Mouse (Mus musculus) embryonic stem cell, embryonic (primary cell): ENCODE data around the gene Hyls1.

Experiments used
- CTCF ChIA-PET, 4 experiments: fragments of 300-600 bp in 2 of 4; fragments of 350-600 bp in 2 of 4; sonication (Branson Sonifier 250); formaldehyde crosslinking; loops; one replicate each; lab custom pipeline; 2022; ENCODE audit warnings: inconsistent platforms in 2 of 4; lab: Charles Lee
- POLR2A ChIA-PET, 4 experiments: fragments of 300-600 bp in 2 of 4; fragments of 350-600 bp in 2 of 4; sonication (Branson Sonifier 250); formaldehyde crosslinking; loops; one replicate each; lab custom pipeline; 2022; ENCODE audit warnings: antibody characterized with exemption in 4 of 4, inconsistent platforms in 1 of 4; lab: Charles Lee

The Hyls1 gene

DNA sequence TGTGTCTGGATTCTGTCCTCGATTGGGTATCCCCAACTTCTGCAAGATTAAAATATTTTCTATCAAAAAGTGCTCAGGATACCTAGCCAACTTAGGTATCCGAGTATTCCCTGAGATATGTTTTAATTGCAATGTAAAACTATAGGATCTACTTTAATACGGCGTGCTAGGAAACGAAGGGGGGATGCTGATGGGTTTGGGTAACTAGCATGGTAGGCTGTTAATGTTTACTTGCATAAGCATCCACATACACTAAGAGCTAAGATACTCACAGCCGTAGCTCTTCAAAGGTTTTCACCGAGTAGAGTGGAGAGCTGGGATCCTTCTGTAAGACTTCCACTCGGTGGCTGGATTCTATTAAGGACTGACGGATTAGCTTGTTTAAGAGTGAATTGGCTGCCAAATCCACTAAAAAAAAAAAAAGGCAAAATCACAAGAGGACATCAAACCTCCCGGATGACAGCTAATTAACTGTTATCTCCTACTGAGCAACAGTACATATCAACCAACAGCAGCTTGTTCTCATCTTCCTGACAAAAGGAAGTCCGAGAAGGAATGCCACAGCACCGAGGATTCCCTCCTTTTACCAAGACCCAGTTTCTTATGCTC is 13.6 kb downstream of the Hyls1 start:
- POLR2A ChIA-PET, result interaction anchor here in 3 of 4 experiments (0.7 to 1.0 kb wide), 5 partner anchors 14 to 1169 kb away, joined by 3 to 6 read pairs (median 4); partner anchors contain the start of genes Hyls1 (in 2 of the 3), Pate2 (in 2 of the 3), Fam118b (in 1 of the 3) and Rpusd4 (in 1 of the 3)
- CTCF ChIA-PET, result no interaction called here

DNA sequence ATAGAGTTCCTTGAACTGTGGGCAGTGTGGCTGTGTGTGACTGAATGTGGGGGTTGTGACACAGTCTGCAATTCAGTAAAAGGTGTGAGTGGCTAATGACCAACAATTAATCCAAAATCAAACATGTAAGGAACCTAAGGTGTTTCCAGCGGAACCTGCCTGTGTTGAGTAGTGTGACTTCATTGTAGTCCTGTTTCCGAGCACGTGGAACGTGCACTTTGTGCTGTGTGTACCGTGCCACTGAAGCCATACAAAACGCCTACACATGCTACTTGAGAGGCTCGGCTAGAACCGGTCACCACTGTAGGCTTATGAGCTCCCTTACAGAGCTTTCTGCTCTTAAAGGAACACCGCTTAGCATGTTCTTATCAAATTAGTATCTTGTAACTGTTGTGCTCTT is 21.7 kb downstream of the Hyls1 start:
- CTCF ChIA-PET, result no interaction called here
- POLR2A ChIA-PET, result interaction anchor here in 1 of 4 experiments (1.0 kb wide), 1 partner anchor 12 kb away, joined by 6 read pairs; no protein-coding TSS in a partner anchor

- POLR2A ChIA-PET, result interaction anchor here in 2 of 4 experiments (1.3 to 2.3 kb wide), 2 partner anchors 13 to 23 kb away, joined by 4 to 6 read pairs; partner anchors contain the start of genes Hyls1 (in 1 of the 2) and Pate2 (in 1 of the 2)
These were observed 23.5 kb downstream of the Hyls1 start for GRCm38 (mm10) chr9:35546745-35547144.

DNA sequence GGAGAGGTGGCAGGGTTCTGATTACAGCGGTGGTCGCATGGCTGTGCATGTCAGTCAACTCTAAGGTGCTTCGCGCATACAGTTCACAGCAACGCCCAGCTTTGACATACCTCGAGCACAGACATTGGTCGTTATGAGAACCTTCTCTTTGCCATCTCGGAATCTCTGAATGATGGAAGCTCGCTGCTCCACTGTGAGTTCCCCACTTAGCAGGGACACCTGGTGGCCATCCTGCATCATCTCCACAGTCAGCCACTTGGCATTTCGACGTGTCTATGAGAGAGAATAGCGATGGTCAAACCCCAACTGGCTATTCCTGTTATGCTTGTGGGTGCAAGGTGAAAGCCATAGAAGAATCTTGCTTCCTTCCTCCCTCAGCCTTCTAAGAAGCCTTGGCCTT is 24.5 kb downstream of the Hyls1 start:
- CTCF ChIA-PET, result interaction anchor here in 3 of 4 experiments (0.5 to 1.9 kb wide), 5 partner anchors 11 to 263 kb away, joined by 3 to 9 read pairs (median 3); no protein-coding TSS in a partner anchor
- POLR2A ChIA-PET, result interaction anchor here in 2 of 4 experiments (1.0 to 2.3 kb wide), 3 partner anchors 14 to 25 kb away, joined by 3 to 6 read pairs (median 4); partner anchors contain the start of genes Hyls1 (in 2 of the 2) and Pate2 (in 2 of the 2)

More at GRCm38 (mm10) chr9:35546745-35547144, 23.5 kb downstream of the Hyls1 start:
- CTCF ChIA-PET, result interaction anchor here in 1 of 4 experiments (1.9 kb wide), 1 partner anchor 12 kb away, joined by 9 read pairs; no protein-coding TSS in a partner anchor

GRCm38 (mm10) chr9:35544666-35545065 is 25.5 kb downstream of the Hyls1 start:
- ChIA-PET CTCF (interaction anchor here in 2 of 4 experiments (1.1 to 1.4 kb wide), 2 partner anchors 10 to 262 kb away, joined by 3 read pairs; no protein-coding TSS in a partner anchor), POLR2A (interaction anchor here in 1 of 4 experiments (1.3 kb wide), 1 partner anchor 262 kb away, joined by 3 read pairs; no protein-coding TSS in a partner anchor)

GRCm38 (mm10) chr9:35543099-35543860 is 26.9 kb downstream of the Hyls1 start:
- ChIA-PET CTCF (interaction anchor here in 3 of 4 experiments (0.6 to 1.8 kb wide), 6 partner anchors 8 to 319 kb away, joined by 3 to 6 read pairs (median 3); no protein-coding TSS in a partner anchor), POLR2A (interaction anchor here in 1 of 4 experiments (1.3 to 1.5 kb wide), 2 partner anchors 15 to 16 kb away, joined by 4 to 5 read pairs; partner anchors contain the start of genes Ddx25 and Pus3)

DNA sequence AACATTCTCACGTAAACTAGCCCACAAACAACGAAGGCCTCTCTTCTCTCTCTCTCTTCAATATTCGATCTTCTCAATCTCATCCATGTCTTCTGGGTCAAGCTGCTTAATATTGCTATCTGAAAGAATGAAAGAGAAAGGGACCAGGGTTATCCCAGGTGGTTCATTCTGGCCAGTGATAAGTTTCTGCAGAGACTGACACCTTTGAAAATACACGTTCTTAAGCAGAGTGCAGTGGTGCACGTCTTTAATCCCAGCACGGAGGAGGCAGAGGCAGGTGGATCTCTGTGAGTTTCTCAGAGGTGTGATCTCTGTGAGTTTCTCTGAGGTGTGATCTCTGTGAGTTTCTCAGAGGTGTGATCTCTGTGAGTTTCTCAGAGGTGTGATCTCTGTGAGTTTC is 28.3 kb downstream of the Hyls1 start:
- ChIA-PET POLR2A (interaction anchor here in 2 of 4 experiments (0.6 to 1.7 kb wide), 5 partner anchors 12 to 260 kb away, joined by 3 to 4 read pairs (median 3); no protein-coding TSS in a partner anchor), CTCF (interaction anchor here in 3 of 4 experiments (0.6 to 2.9 kb wide), 28 partner anchors 10 to 680 kb away, joined by 3 to 43 read pairs (median 4); partner anchors contain the start of genes Srpr (in 3 of the 3) and Tirap (in 3 of the 3))

- ChIA-PET CTCF (interaction anchor here (0.6 to 2.9 kb wide), 45 partner anchors 10 to 1671 kb away, joined by 3 to 43 read pairs (median 4); partner anchors contain the start of genes Srpr (in 3 of the 4), Tirap (in 3 of the 4), Fam118b (in 1 of the 4) and Rpusd4 (in 1 of the 4)), POLR2A (interaction anchor here in 3 of 4 experiments (0.6 to 1.7 kb wide), 7 partner anchors 13 to 259 kb away, joined by 3 to 4 read pairs (median 3); no protein-coding TSS in a partner anchor)
These were observed 28.7 kb downstream of the Hyls1 start for GRCm38 (mm10) chr9:35541488-35541887.

GRCm38 (mm10) chr9:35541024-35541423 is 29.2 kb downstream of the Hyls1 start:
- CTCF ChIA-PET, result interaction anchor here (0.6 to 2.9 kb wide), 43 partner anchors 9 to 1671 kb away, joined by 3 to 43 read pairs (median 4); partner anchors contain the start of genes Srpr (in 3 of the 4), Tirap (in 3 of the 4), Fam118b (in 1 of the 4) and Rpusd4 (in 1 of the 4)
- POLR2A ChIA-PET, result interaction anchor here in 3 of 4 experiments (0.6 to 1.7 kb wide), 6 partner anchors 15 to 982 kb away, joined by 3 to 4 read pairs (median 4); no protein-coding TSS in a partner anchor

- CTCF ChIA-PET, result interaction anchor here in 3 of 4 experiments (0.6 to 2.9 kb wide), 8 partner anchors 15 to 257 kb away, joined by 3 to 20 read pairs (median 4); no protein-coding TSS in a partner anchor
- POLR2A ChIA-PET, result interaction anchor here in 2 of 4 experiments (0.7 to 1.2 kb wide), 5 partner anchors 15 to 272 kb away, joined by 3 to 4 read pairs (median 3); partner anchors contain the start of genes Fam118b (in 1 of the 2) and Rpusd4 (in 1 of the 2)
These were observed 31.0 kb downstream of the Hyls1 start for GRCm38 (mm10) chr9:35539001-35539750.

DNA sequence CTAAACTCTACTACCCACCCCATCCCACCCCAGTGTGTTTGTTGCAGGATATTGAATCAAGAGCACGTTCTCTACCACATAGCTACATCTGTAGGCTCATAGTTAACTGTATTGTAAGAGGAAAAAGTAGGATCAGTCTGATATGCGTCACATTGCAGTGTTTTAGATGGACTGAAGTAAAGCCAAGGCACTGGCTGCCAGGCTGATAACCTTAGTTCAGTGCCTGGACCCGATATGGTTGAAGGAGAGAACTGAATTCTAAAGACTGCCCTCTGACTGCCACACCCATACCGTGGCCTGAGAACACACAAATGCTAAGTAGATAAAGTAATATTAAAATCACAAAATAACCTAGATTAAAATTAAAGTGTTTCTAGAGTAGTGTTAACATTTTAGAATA is 34.3 kb downstream of the Hyls1 start:
- ChIA-PET POLR2A (interaction anchor here in 1 of 4 experiments (0.6 kb wide), 1 partner anchor 208 kb away, joined by 6 read pairs; no protein-coding TSS in a partner anchor), CTCF (interaction anchor here (1.2 to 2.3 kb wide), 20 partner anchors 7 to 336 kb away, joined by 3 to 31 read pairs (median 6); partner anchors contain the start of genes Fam118b (in 2 of the 4), Cdon (in 1 of the 4), Rpusd4 (in 1 of the 4) and Srpr (in 1 of the 4))

DNA sequence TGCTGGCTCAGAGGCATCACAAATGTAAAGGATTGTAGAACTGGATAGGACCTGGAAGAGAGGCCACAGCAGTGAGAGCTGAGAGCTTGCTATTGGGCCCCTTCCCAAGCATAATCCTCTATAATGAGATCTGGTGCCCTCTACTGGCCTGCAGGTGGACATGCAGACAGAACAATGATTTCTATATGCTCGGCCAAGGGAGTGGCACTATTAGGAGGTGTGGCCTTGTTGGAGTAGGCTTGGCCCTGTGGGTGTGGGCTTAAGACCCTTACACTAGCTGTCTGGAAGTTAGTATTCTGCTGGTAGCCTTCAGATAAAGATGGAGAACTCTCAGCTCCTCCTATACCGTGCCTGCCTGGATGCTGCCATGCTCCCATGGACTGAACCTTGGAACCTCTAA is 35.1 kb downstream of the Hyls1 start:
- CTCF ChIA-PET, result interaction anchor here (0.5 to 2.3 kb wide), 49 partner anchors 8 to 355 kb away, joined by 3 to 31 read pairs (median 5); partner anchors contain the start of genes Fam118b (in 2 of the 4), Cdon (in 1 of the 4), Ddx25 (in 1 of the 4) and Pus3 (in 1 of the 4)
- POLR2A ChIA-PET, result interaction anchor here in 3 of 4 experiments (0.5 to 1.5 kb wide), 10 partner anchors 24 to 336 kb away, joined by 3 to 7 read pairs (median 3); partner anchors contain the start of genes Fam118b (in 2 of the 3), Rpusd4 (in 2 of the 3), Foxred1 (in 1 of the 3) and Hyls1 (in 1 of the 3)

- ChIA-PET CTCF (interaction anchor here in 1 of 4 experiments (1.2 to 2.3 kb wide), 2 partner anchors 9 to 251 kb away, joined by 8 to 25 read pairs; no protein-coding TSS in a partner anchor), POLR2A (interaction anchor here in 2 of 4 experiments (0.9 to 1.3 kb wide), 3 partner anchors 16 to 239 kb away, joined by 3 to 5 read pairs (median 3); no protein-coding TSS in a partner anchor)
These were observed 36.9 kb downstream of the Hyls1 start for GRCm38 (mm10) chr9:35533266-35533665.

DNA sequence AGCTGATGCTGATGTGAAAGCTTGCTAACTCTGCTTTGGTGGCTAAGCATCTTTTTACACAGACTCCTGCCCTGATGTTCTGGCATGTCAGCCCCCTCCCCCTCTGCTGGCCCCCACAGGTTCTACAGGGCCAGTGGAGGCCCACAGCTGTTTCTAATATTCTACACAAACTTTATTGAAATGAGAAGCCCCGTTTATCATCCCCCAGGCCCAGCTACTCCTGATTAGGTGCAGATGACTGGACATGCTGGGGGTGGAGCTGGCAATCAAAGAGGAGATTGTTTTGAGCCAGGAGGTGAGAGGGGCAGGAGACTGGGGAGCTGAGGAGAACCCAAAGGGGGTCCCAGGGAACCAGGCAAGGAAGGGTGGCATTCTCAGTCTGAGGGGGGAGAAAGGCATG is 40.4 kb downstream of the Hyls1 start:
- CTCF ChIA-PET, result interaction anchor here in 2 of 4 experiments (1.0 to 1.4 kb wide), 2 partner anchors 11 kb away, joined by 3 read pairs; no protein-coding TSS in a partner anchor
- POLR2A ChIA-PET, result interaction anchor here in 2 of 4 experiments (0.5 to 0.6 kb wide), 2 partner anchors 329 to 1484 kb away, joined by 4 read pairs; no protein-coding TSS in a partner anchor

- ChIA-PET CTCF (interaction anchor here in 2 of 4 experiments (1.0 to 1.4 kb wide), 2 partner anchors 12 kb away, joined by 3 read pairs; no protein-coding TSS in a partner anchor), POLR2A (interaction anchor here in 1 of 4 experiments (0.6 kb wide), 1 partner anchor 1484 kb away, joined by 4 read pairs; no protein-coding TSS in a partner anchor)
These were observed 41.1 kb downstream of the Hyls1 start for GRCm38 (mm10) chr9:35529141-35529540.
